Mouse (Mus musculus) forebrain, embryonic 11.5 days (tissue): ENCODE measurements at regions not wholly inside any gene's neighbourhood (a gene's known extent, or its start where the extent isn't known, plus 50 kb on each side); places are given as distances from the start of the nearest gene placed in this dataset.
A peak's percentile ranks its signal among the peaks of the same experiment; 100 is the strongest.

Experiments
- ATAC-seq: fragments of 200-750 bp; cut with Nextera tagmentation; replicated peaks from 2 replicates; pipeline ENCODE4 v1.8.0; 2017; ENCODE audit warnings: moderate TSS enrichment; ENCODE audit not compliant: low FRiP score
- DNase-seq: peaks from one replicate; pipeline ENCODE4 v3.0.0-alpha.2; 2017; ENCODE audit warnings: low spot score
- H3K27ac ChIP-seq: fragments of 300-500 bp; sonication (generic); 2 replicates; pipeline ENCODE4 v1.5.1; 2014; ENCODE audit warnings: low read depth, low read length
- H3K27me3 ChIP-seq: fragments of 300-500 bp; sonication (generic); 2 replicates; pipeline ENCODE4 v1.6.1; 2014; ENCODE audit warnings: mild to moderate bottlenecking, low read length, mixed read lengths; ENCODE audit not compliant: control insufficient read depth, insufficient read depth
- H3K36me3 ChIP-seq: fragments of 300-500 bp; sonication (generic); 2 replicates; pipeline ENCODE4 v1.6.1; 2014; ENCODE audit warnings: mild to moderate bottlenecking, low read length, moderate library complexity, mixed read lengths; ENCODE audit not compliant: control insufficient read depth, insufficient read depth
- H3K4me1 ChIP-seq: fragments of 300-500 bp; sonication (generic); replicated peaks from 2 replicates; pipeline ENCODE4 v1.6.1; 2014; ENCODE audit warnings: low read length, mixed read lengths; ENCODE audit not compliant: control insufficient read depth, insufficient read depth
- H3K4me2 ChIP-seq: fragments of 300-500 bp; sonication (generic); 2 replicates; pipeline ENCODE4 v1.6.1; 2014; ENCODE audit warnings: low read depth, mild to moderate bottlenecking, low read length, moderate library complexity, mixed read lengths; ENCODE audit not compliant: severe bottlenecking
- H3K4me3 ChIP-seq: fragments of 300-500 bp; sonication (generic); 2 replicates; pipeline ENCODE4 v1.5.1; 2014; ENCODE audit warnings: low read depth, low read length
- H3K9ac ChIP-seq: fragments of 300-500 bp; sonication (generic); 2 replicates; pipeline ENCODE4 v1.6.1; 2014; ENCODE audit warnings: low read length
- H3K9me3 ChIP-seq: fragments of 300-500 bp; sonication (generic); 2 replicates; pipeline ENCODE4 v1.6.1; 2016; ENCODE audit warnings: low read length, mixed read lengths; ENCODE audit not compliant: control insufficient read depth
- WGBS: fragments of 180-500 bp; shearing (Covaris S2); extraction: QIAGEN DNeasy Blood & Tissue Kit; methylation state at CpG from one replicate; pipeline ENCODE4 v1.1.7; 2014; 5-methylcytosine and 5-hydroxymethylcytosine counted together

DNA sequence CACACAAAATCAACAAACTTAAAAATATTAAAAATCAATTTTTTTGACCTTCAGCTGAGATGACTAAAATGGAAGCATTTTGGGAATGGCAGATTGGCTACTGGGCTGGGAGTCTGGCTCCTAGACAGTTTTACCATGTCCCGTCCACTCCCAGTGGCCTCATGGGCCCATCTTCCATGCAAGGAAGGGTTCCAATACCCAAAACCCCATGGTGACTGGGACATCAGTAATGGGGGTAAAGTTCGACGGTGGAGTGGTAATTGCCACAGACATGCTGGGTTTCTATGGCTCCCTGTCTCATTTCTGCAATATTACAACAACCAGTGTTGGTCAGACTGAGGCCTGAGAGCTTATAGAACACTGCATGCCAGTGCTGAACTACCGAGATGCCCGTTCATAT, 82.2 kb downstream of the Il20rb start:
- H3K27me3 ChIP-seq: no peaks in the 10 kb centered on the region
- no peak overlapping the region for H3K4me3 ChIP-seq
- DNase-seq (no peak), ATAC-seq (no peak)
- no peak overlapping the region for H3K27ac ChIP-seq
- 92% methylated on average over 5 of the region's 5 CpGs for WGBS
- H3K36me3 ChIP-seq: no peaks in the 10 kb centered on the region
- no peak overlapping the region for H3K4me2 ChIP-seq
- no peaks in the 10 kb centered on the region for H3K9me3 ChIP-seq
- H3K9ac ChIP-seq: no peak overlapping the region
- no peaks in the 10 kb centered on the region for H3K4me1 ChIP-seq

DNA sequence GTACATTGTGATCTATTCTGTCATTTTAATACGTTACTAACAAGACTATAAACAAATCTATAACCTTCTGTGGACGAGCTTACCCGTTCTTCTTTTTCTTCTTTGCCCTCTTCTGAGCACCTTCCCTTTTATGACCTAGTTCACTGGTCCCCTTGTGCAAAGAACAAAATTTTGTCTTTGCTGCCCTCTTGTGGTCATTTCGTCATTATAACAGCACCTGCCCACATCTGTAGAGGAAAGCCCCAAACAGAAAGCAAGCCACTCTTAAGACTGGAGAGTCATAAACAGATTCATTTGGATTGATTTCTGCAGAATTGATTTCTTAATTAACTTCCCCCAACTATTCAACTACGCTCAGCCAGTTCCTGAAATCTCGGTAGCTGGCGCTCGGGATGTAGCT, 86.2 kb downstream of the Il20rb start:
- Histone ChIP-seq H3K9me3 (no peaks in the 10 kb centered on the region), H3K9ac (no peak overlapping the region), H3K4me3 (no peak overlapping the region), H3K27me3 (no peaks in the 10 kb centered on the region), H3K27ac (no peak overlapping the region), H3K36me3 (no peaks in the 10 kb centered on the region), H3K4me1 (no peaks in the 10 kb centered on the region), H3K4me2 (no peak overlapping the region)
- no peak for DNase-seq
- peak; percentile 51; the same call in 1 of the 2 replicates for ATAC-seq
- 24% methylated on average over 8 of the region's 8 CpGs for WGBS

DNA sequence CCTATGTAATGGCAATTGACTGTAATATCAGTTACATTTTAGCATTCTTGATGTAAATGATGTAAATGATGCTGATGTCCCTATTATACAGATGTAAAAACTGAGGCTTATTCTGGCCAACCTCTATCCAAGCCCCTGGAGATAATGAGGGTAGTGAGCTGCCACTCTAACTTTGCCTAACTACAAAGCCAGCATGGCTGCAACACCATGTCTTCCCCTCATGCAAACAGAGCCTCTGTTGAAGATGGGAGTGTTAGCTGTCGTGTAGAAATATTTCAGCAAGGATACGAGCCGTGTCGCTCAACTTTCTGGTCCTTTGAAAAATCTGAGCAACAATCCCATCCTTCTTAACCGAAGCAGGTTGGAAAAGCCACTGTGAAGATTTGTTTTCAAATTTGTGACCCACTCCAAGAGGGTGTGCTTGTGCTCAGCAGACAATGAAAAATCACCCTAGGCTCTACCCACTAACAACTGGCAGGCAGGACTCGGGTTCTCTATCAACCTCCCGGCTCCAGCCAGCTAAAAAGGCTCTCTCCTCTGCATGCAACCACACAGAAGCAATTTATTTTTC, 90.2 kb downstream of the Il20rb start:
- ATAC-seq (no peak), DNase-seq (no peak)
- H3K27ac ChIP-seq: no peak overlapping the region
- no peak overlapping the region for H3K4me3 ChIP-seq
- WGBS: 93% methylated on average over 7 of the region's 7 CpGs
- no peak overlapping the region for H3K4me2 ChIP-seq
- H3K4me1 ChIP-seq: no peaks in the 10 kb centered on the region
- H3K9me3 ChIP-seq: no peaks in the 10 kb centered on the region
- H3K9ac ChIP-seq: no peak overlapping the region
- H3K27me3 ChIP-seq: no peaks in the 10 kb centered on the region
- H3K36me3 ChIP-seq: no peaks in the 10 kb centered on the region

DNA sequence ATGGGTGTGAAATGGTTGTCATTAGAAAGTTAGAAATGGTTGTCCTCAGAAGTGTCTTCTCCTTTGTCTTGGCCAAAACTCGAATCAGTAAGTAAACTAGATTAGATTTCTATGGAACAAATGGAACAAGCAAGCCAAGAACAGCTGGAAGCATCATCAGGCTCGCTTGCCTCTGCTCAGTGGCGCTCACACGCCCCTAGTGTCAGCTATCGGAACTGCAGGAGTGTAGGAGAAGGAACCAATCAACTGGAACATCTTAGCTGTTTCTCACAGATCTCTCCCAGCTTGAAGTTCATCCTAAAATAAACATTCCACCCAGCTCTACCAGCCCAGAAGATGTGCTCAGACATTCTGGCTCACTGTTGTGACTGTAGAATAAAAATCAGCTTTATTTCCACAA, 90.9 kb downstream of the Il20rb start:
- ATAC-seq (no peak), DNase-seq (peak; percentile 87)
- Histone ChIP-seq H3K4me2 (no peak overlapping the region), H3K27ac (no peak overlapping the region), H3K4me3 (no peak overlapping the region), H3K9ac (no peak overlapping the region), H3K36me3 (no peaks in the 10 kb centered on the region), H3K27me3 (no peaks in the 10 kb centered on the region), H3K9me3 (no peaks in the 10 kb centered on the region), H3K4me1 (no peaks in the 10 kb centered on the region)
- 6% methylated on average over 5 of the region's 5 CpGs for WGBS

DNA sequence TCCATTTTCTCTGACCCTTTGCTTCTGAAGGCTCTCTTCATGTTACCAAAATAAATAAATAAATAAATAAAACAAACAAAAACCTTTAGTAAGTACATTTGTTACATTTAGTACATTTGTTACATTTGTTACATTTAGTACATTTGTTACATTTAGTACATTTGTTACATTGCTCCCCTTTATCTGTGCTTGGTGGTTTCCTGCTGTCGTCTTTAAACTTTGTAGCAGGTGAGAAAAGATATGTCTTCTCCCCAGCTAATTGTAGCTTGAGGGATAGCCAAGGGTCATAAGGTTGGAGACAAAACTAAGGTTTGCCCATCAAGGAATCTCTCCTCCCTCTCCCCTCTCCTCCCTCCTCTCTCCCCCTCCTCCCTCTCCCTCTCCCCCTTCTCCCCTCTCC, 92.0 kb downstream of the Il20rb start:
- H3K27me3 ChIP-seq: no peaks in the 10 kb centered on the region
- H3K4me2 ChIP-seq: no peak overlapping the region
- no peaks in the 10 kb centered on the region for H3K36me3 ChIP-seq
- no peak for ATAC-seq
- H3K4me3 ChIP-seq: no peak overlapping the region
- H3K9ac ChIP-seq: no peak overlapping the region
- no peak overlapping the region for H3K27ac ChIP-seq
- 78% methylated on average over 1 of the region's 1 CpGs for WGBS
- DNase-seq: no peak
- H3K4me1 ChIP-seq: no peaks in the 10 kb centered on the region
- H3K9me3 ChIP-seq: no peaks in the 10 kb centered on the region

DNA sequence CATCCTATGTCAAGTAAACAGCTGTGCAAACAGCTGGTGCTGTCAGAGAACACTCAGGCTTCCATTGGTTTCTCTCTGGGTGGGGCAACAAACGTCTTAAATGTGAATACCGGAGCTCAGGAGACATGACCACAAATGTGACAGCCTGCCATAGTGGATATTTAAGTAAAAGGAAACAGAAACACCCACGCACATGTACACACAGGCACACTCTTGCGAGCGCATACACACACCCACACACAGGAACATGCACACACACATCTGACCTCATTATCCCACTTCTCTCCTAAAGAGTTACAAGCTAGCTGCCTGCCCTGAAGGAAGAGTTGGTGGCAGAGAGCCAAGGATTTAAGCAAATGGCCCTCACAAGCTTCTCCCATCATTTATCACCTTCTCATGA, 92.4 kb downstream of the Il20rb start:
- Histone ChIP-seq H3K9ac (no peak overlapping the region), H3K27ac (no peak overlapping the region), H3K27me3 (no peaks in the 10 kb centered on the region), H3K9me3 (no peaks in the 10 kb centered on the region), H3K4me2 (no peak overlapping the region), H3K4me1 (no peaks in the 10 kb centered on the region), H3K36me3 (no peaks in the 10 kb centered on the region), H3K4me3 (no peak overlapping the region)
- DNase-seq: no peak
- ATAC-seq: no peak
- 89% methylated on average over 5 of the region's 5 CpGs for WGBS

DNA sequence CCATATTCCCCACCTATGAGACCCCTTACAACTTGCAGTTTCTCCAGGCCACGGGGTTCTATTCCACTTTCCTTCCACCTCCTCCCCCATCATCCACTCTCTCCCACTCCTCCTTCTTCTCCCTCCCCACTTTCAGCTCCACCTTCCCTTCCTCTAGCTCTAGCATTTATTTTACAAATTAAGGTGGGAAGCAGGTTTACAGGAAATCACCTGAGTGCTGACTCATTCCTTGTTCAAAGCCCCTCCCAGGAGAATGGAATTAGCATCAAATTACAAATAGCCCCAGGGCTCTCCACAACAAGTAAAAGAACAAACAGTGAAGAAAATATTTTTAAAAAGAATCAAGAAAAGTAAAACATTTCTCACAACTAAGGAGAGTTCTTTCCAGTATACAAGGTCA, 94.3 kb downstream of the Il20rb start:
- H3K4me1 ChIP-seq: no peaks in the 10 kb centered on the region

DNA sequence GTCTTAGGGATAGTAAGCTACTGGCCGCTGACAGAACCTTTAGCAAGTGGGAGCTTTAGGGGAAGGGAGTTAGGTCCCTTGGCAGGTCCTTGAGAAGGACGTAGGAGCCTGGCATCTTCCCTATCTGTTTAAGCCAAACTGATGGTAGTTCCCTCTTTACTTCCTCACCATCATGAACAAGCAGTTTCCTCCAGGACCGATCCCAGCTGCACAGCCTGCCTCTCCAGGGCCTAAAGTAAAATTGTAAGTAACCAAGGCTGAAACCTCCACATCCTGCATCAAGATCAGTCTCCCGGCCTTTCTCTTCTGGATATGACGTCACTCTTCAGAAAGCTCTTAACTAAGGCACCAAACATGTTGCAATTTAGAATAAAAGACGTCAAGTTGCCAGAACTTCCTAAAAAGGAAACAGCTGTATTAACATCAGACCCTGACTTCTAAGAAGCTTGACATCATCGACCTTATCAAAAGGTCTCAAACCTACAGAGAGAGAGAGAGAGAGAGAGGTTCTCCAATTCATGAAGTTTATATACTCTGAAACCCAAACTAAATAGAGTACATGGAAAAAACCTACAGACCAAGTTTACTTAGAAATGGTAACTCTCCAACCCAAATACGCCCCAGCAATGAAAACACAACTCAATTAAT, 94.9 kb downstream of the Il20rb start:
- WGBS: 72% methylated on average over 8 of the region's 8 CpGs
- ATAC-seq (no peak), DNase-seq (no peak)
- Histone ChIP-seq H3K36me3 (no peaks in the 10 kb centered on the region), H3K4me2 (no peak overlapping the region), H3K9ac (no peak overlapping the region), H3K4me1 (no peaks in the 10 kb centered on the region), H3K27ac (no peak overlapping the region), H3K9me3 (no peaks in the 10 kb centered on the region), H3K27me3 (no peaks in the 10 kb centered on the region), H3K4me3 (no peak overlapping the region)

More for the DNA sequence above, 94.3 kb downstream of the Il20rb start:
- DNase-seq (no peak), ATAC-seq (no peak)
- H3K27ac ChIP-seq: no peak overlapping the region
- H3K9me3 ChIP-seq: no peaks in the 10 kb centered on the region
- H3K36me3 ChIP-seq: no peaks in the 10 kb centered on the region
- H3K9ac ChIP-seq: no peak overlapping the region
- H3K4me2 ChIP-seq: no peak overlapping the region
- H3K27me3 ChIP-seq: no peaks in the 10 kb centered on the region
- no peak overlapping the region for H3K4me3 ChIP-seq
- WGBS: 47% methylated on average over 1 of the region's 1 CpGs

DNA sequence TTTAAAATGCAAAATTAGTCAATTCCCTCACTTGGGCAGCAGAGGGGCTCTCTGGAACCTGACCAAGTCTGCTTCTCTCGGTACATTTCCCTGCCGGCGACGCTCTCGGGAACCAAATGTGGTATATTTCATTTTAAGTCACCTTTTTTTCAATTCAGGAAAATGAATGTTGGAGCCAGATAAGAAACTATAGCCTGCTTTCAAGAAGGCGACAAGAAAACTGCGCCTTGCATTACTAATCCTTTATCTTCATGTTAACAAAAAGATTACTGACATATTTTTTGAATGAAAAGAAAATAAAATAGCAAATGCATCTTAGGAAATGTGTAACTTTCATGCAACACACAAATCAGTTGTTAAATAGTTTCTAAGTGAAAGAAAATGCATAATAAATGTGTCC, 98.2 kb downstream of the Il20rb start:
- DNase-seq: no peak
- Histone ChIP-seq H3K9ac (no peak overlapping the region), H3K36me3 (no peaks in the 10 kb centered on the region), H3K9me3 (no peaks in the 10 kb centered on the region), H3K4me2 (no peak overlapping the region), H3K4me1 (no peaks in the 10 kb centered on the region), H3K27ac (no peak overlapping the region), H3K4me3 (no peak overlapping the region), H3K27me3 (no peaks in the 10 kb centered on the region)
- WGBS: 95% methylated on average over 7 of the region's 7 CpGs
- no peak for ATAC-seq
